Mouse (Mus musculus) spleen, postnatal 4 days (tissue): ENCODE data around the gene Lpcat3.
"Not testable (repeated sequence)": the region's sequence is repeated elsewhere in the genome, so short reads cannot be mapped to it uniquely, and the experiment has no call there.

Experiments used
- DNase-seq, 2 experiments: peaks; one replicate each; pipeline ENCODE4 v3.0.0; 2022; ENCODE audit warnings: low spot score in 2 of 2

The Lpcat3 gene

GRCm38 (mm10) chr6:124676171-124676570 is 13.3 kb downstream of the Lpcat3 start:
- no peak for DNase-seq

- DNase-seq, result no peak
Observed at GRCm38 (mm10) chr6:124678769-124679168, 15.9 kb downstream of the Lpcat3 start.

GRCm38 (mm10) chr6:124679486-124679885 is 16.7 kb downstream of the Lpcat3 start:
- DNase-seq, result no peak

- DNase-seq, result not testable (repeated sequence)
Observed at GRCm38 (mm10) chr6:124682291-124682690, 19.5 kb downstream of the Lpcat3 start.

- no peak for DNase-seq
Observed at GRCm38 (mm10) chr6:124683591-124684417, 21.0 kb downstream of the Lpcat3 start.

GRCm38 (mm10) chr6:124685606-124686386 is 23.0 kb downstream of the Lpcat3 start:
- no peak for DNase-seq

- DNase-seq, result not testable (repeated sequence)
Observed at GRCm38 (mm10) chr6:124686644-124687043, 23.8 kb downstream of the Lpcat3 start.

- no peak for DNase-seq
Observed at GRCm38 (mm10) chr6:124688151-124688758, 25.4 kb downstream of the Lpcat3 start.

GRCm38 (mm10) chr6:124689011-124689410 is 26.2 kb downstream of the Lpcat3 start:
- no peak for DNase-seq

- no peak for DNase-seq
Observed at GRCm38 (mm10) chr6:124690517-124690916, 27.7 kb downstream of the Lpcat3 start.

- DNase-seq, result no peak
Observed at GRCm38 (mm10) chr6:124693243-124693981, 30.6 kb downstream of the Lpcat3 start.

GRCm38 (mm10) chr6:124694166-124694955 is 31.5 kb downstream of the Lpcat3 start:
- DNase-seq, result no peak

- no peak for DNase-seq
Observed at GRCm38 (mm10) chr6:124696441-124697150, 33.8 kb downstream of the Lpcat3 start.

- no peak for DNase-seq
Observed at GRCm38 (mm10) chr6:124698751-124699150, 35.9 kb downstream of the Lpcat3 start.

GRCm38 (mm10) chr6:124699366-124699765 is 36.5 kb downstream of the Lpcat3 start:
- DNase-seq, result no peak

- no peak for DNase-seq
Observed at GRCm38 (mm10) chr6:124699962-124700610, 37.3 kb downstream of the Lpcat3 start.

GRCm38 (mm10) chr6:124701338-124701737 is 38.5 kb downstream of the Lpcat3 start:
- DNase-seq, result no peak

- no peak for DNase-seq
Observed at GRCm38 (mm10) chr6:124702102-124702783, 39.4 kb downstream of the Lpcat3 start.

- peak; percentile 75 to 89 for DNase-seq
Observed at GRCm38 (mm10) chr6:124702784-124703103, 39.9 kb downstream of the Lpcat3 start.
